Mouse (Mus musculus) adrenal gland, adult 10 weeks (tissue): Measurements from ENCODE around the gene Capn13. TPM values are rescaled to one million over a fixed set of nuclear protein-coding genes. Genes with fewer than 3 reads are reported as not detected.

ENCODE experiments used
- polyA plus RNA-seq: library from polyadenylated mRNA; stranded (reverse); fragments of 350-450 nt; fragmentation: Illumina TruSeq; extraction: RNeasy Lipid Tissue Mini Kit (QIAGEN cat#74804); gene quantifications from one replicate; pipeline ENCODE4 v1.2.3, GENCODE M21; 2014; ENCODE audit warnings: low read depth, low replicate concordance

The Capn13 gene
- polyA plus RNA-seq, result not detected

GRCm38 (mm10) chr17:73400862-73401261 lies at the start of gene Capn13:
TSS of gene Capn13 (minus strand) at chr17:73400866.

